Mouse (Mus musculus): ENCODE data around the gene Unc79.

DNA sequence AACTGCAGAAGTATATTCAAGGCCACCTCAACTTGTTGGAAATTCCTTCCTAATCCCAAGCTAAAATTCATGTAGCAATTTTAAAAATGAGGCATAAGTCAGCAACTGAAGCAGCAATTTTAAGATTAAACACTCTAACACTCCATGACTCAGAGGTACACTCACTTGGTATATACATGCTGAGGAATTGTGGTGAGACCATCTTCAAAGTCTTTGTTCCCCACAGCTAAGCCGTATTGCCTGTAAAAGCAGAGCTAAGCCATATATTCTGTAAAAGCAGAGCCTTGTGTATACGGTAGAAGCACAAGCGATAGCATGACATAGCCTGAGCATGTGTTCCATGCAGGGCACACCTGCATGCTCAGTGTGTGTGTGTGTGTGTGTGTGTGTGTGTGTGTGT, 206.7 kb downstream of the Unc79 start:
- TF ChIP-seq CTCF (IDR thresholded peaks at IDR 0.05; ENCODE audit: control insufficient read depth, insufficient read depth, insufficient replicate concordance, low read depth, low read length) (no peak), POLR2A (IDR thresholded peaks at IDR 0.05; ENCODE audit: control insufficient read depth, low read depth, low read length) (no peak)
